Mouse (Mus musculus) frontal cortex, postnatal 14 days (tissue): ENCODE data around the gene Umodl1.

Experiments used
- DNase-seq, 2 experiments: peaks; one replicate each; pipeline ENCODE4 v3.0.0; 2022; ENCODE audit warnings: low spot score in 2 of 2

The Umodl1 gene

GRCm38 (mm10) chr17:31000897-31001296, 46.5 kb downstream of the Umodl1 start:
- DNase-seq, result no peak

- DNase-seq, result no peak
These were observed 48.2 kb downstream of the Umodl1 start for GRCm38 (mm10) chr17:31002613-31003012.

DNA sequence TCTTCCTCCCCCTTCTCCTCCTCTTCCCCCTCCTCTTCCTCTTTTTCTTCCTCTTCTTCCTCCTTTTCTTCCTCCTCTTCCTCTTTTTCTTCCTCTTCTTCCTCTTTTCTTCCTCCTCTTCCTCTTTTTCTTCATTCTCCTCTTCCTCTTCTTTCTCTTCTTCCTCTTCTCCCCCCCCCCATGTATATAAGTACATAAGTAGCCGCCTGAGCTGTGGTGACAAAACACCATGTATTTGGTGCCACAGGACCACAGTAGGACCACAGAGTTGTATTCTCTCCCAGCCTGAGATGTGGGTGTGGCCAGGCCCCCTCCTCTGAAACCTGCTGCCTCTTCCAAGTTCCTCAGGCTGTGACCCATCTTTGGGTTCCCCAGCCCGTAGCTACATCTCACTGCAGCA, 50.8 kb downstream of the Umodl1 start:
- DNase-seq, result no peak

DNA sequence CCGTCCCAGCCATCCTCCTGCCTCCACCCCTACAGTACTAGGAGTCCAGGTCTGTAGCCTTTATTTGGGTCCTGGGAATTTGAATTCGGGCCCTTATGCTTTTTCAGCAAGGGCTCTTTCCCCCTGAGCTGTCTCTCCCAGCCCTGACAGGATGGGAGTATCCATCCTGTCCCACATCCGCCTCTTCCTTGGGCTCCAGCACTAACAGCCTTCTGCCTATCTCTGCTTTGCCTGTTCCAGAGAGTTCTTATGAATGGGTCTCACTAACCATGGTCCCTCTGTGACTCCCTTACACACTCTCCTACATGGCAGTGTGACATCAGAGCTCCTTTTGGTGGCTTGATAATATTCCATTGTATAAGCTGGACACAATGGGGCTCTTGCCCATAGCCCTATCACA, 52.9 kb downstream of the Umodl1 start:
- no peak for DNase-seq

DNA sequence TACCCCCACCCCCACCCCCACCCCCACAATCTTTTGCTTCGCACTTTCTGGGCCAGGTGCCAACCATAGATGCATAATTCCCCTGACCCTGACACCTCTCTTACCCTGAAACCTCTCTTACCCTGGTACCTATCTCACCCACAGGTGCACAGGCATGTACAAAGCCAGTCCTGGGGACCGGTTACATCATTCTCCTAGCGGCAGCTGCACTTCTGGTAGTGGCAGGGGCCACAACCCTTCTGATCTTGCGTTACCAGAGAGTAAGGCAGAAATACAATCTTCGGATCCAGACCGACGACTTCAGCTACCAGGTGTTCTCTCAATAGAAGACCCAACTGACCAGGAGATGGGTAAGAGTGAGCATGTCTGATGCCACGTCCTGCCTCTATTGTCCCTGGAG, 54.0 kb downstream of the Umodl1 start:
- no peak for DNase-seq

- peak in 1 of 2 experiments; percentile 32 for DNase-seq
These were observed 57.3 kb downstream of the Umodl1 start for GRCm38 (mm10) chr17:31011551-31012394.

- peak in 1 of 2 experiments; percentile 56 for DNase-seq
These were observed 63.8 kb downstream of the Umodl1 start for GRCm38 (mm10) chr17:31018267-31018666.

DNA sequence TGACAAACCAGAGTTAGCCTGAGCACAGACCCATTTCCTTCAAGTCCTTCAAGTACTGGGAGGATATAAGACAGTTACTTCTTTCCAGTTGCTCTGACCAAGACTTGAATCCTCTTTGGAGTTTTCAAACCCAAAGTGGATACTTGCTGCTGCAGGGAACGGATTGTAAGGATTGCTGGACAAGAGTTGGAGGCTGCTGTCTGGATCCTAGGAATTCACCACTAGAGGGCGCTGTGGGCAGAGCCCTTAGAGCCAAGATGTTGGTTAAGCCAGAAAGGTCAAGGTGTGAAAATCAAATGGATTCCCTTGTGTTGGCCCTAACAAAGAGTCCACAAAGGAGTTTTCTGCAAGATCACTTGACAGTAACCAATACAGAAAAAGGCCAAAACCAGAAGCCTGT, 65.1 kb downstream of the Umodl1 start:
- DNase-seq, result peak in 1 of 2 experiments; percentile 55

GRCm38 (mm10) chr17:31020078-31020477, 65.6 kb downstream of the Umodl1 start:
- no peak for DNase-seq

GRCm38 (mm10) chr17:31021276-31021675, 66.8 kb downstream of the Umodl1 start:
- no peak for DNase-seq

GRCm38 (mm10) chr17:31024125-31024781, 69.8 kb downstream of the Umodl1 start:
- DNase-seq, result no peak

DNA sequence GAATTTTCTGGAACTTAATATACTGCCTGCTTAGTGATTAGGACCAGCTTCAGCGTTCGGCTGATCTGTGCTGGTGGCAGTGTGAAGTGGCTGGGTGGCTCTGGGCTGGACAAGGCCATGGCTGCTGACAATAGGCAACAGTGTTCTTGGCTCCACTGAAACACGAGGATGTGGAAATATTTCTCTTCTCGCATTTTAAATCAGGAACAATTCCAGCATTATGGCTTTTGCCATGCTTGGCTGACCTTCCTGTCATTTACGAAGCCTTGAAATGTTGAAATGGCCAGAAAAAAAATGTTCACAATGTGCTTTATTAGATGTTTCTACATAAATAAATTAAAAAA, 70.3 kb downstream of the Umodl1 start:
- no peak for DNase-seq

GRCm38 (mm10) chr17:31026986-31027385, 72.5 kb downstream of the Umodl1 start:
- DNase-seq, result no peak

- no peak for DNase-seq
These were observed 73.3 kb downstream of the Umodl1 start for GRCm38 (mm10) chr17:31027723-31028122.

DNA sequence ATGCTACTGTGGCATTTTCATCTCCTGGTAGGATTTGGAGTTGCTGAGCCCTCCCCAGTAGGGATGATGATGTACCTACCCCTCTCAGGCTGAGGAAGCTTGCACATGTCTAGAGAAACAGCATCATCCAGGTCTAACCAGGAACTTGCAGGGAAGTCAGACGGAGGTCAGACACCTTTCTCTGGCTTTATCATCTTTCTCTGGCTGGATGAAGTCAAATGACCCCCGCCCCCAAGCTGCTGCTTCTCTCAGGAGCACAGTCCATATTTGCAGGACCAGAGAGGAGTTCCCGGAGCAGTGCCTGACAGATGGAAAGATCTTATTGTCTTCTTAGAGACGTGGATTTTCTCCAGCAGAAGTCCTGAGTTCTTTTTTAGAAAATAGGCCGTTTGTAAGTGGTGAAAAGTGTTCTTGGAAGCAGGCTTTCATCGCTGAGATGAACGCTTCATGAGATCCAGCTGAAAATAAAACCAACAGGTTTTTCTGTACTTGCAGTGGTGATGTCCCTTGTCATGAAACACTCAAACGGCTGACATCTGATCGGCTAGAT, 74.5 kb downstream of the Umodl1 start:
- DNase-seq, result no peak

- DNase-seq, result no peak
These were observed 75.0 kb downstream of the Umodl1 start for GRCm38 (mm10) chr17:31029407-31029806.

DNA sequence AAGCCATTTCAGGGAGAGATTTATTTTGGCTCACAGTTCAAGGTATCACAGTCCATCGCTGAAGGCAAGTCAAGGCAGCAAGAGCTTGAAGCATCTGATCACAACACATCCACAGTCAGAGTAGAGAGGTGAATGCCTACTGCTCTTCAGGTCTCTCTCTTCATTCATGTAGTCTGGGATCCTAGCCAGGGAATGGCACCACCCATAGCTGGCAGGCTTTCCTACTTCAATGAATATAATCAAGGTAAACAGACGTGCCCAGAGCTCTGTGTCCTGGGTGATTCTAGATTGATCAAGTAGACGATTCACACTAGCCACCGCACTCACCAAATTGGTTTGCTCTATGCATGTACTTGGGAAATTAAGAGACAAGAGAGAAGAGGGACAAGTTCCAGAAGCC, 77.9 kb downstream of the Umodl1 start:
- no peak for DNase-seq

- DNase-seq, result no peak
These were observed 78.8 kb downstream of the Umodl1 start for GRCm38 (mm10) chr17:31033251-31033650.

GRCm38 (mm10) chr17:31034165-31034564, 79.7 kb downstream of the Umodl1 start:
- no peak for DNase-seq

GRCm38 (mm10) chr17:31034674-31035356, 80.4 kb downstream of the Umodl1 start:
- no peak for DNase-seq

GRCm38 (mm10) chr17:31036168-31036876, 81.9 kb downstream of the Umodl1 start:
- DNase-seq, result peak in 1 of 2 experiments; percentile 44

- DNase-seq, result no peak
These were observed 82.9 kb downstream of the Umodl1 start for GRCm38 (mm10) chr17:31037331-31037730.
